Mouse (Mus musculus) E14TG2a.4 (cell line): Measurements from ENCODE around the gene Spats1.

Experiments
- CTCF ChIP-seq: conservative IDR thresholded peaks from 2 replicates; pipeline ENCODE4 v1.5.1; 2014; ENCODE audit warnings: low read length
- NANOG ChIP-seq: IDR thresholded peaks from 2 replicates; pipeline ENCODE4 v1.6.1; 2014; ENCODE audit warnings: borderline replicate concordance, low read length, mixed read lengths
- POU5F1 ChIP-seq: IDR thresholded peaks from 2 replicates; pipeline ENCODE4 v1.6.1; 2014; ENCODE audit warnings: low read length, borderline replicate concordance

DNA sequence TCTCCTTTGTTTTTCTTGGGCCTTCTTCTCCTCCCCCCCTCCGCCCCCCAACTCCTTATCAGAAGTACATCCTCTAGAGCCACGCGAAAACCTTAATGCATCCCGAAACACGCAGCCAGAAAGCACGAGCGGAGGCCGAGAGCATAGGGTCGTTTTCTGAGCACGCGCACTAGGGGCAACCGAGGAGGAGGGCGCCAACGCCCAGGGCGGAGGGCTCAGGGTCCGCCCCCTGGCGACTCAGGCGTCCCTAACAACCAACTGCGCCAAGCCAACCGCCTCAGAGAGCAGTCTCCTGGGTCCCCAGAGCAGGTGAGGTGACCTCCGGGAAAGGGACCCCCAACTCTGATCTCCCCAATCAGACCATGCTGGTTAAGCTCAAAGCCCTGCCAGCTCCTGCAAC lies 48.0 kb upstream of the Spats1 start, which contains the start of gene Tcte1:
- TF ChIP-seq CTCF: no peak
- no peak for TF ChIP-seq POU5F1
- TF ChIP-seq NANOG: no peak
